Mouse (Mus musculus): Measurements from ENCODE around the gene Tecta. TPM values are rescaled to one million over a fixed set of nuclear protein-coding genes. Genes with fewer than 3 reads are reported as not detected.

The Tecta gene
- total and polyA plus RNA-seq, 3 experiments = 0.11 TPM; not detected in 2

- Histone ChIP-seq H3K27me3 (ENCODE audit: insufficient read depth, low read length) (peaks cover 18% of the 10 kb centered on the region), H3K4me3 (ENCODE audit: low read depth, low read length) (no peak overlapping the region), H3K9me3 (replicated peaks) (peaks cover 3% of the 10 kb centered on the region), H3K4me1 (ENCODE audit: insufficient read depth, low read depth, low read length) (no peaks in the 10 kb centered on the region), H3K36me3 (replicated peaks) (no peaks in the 10 kb centered on the region)
- DNase-seq (ENCODE audit: low spot score) (no peak), ATAC-seq (ENCODE audit: extremely low read depth, insufficient number of reproducible peaks, low FRiP score, poor library complexity, severe bottlenecking) (no peak)
- TF ChIP-seq TAL1 (conservative IDR thresholded peaks at IDR 0.05; ENCODE audit: low read depth, low read length) = no peak
- TF ChIP-seq CTCF (IDR thresholded peaks at IDR 0.05; ENCODE audit: low read depth, low read length) = no peak
- TF ChIP-seq POLR2AphosphoS5 (IDR thresholded peaks at IDR 0.05; ENCODE audit: insufficient replicate concordance, low read depth, low read length) = no peak
- TF ChIP-seq GATA1 (IDR thresholded peaks at IDR 0.05; ENCODE audit: borderline replicate concordance, low read length) = no peak
- TF ChIP-seq GATA2 (IDR thresholded peaks at IDR 0.05; ENCODE audit: borderline replicate concordance, low read depth, low read length) = no peak
These were observed 83.9 kb downstream of the Tecta start for GRCm38 (mm10) chr9:42315816-42316215.

GRCm38 (mm10) chr9:42314959-42315358 lies 84.8 kb downstream of the Tecta start:
- no peaks in the 10 kb centered on the region for H3K9me3 ChIP-seq (replicated peaks)
- ATAC-seq (ENCODE audit: extremely low read depth, insufficient number of reproducible peaks, low FRiP score, poor library complexity, severe bottlenecking) = no peak

GRCm38 (mm10) chr9:42314388-42314787 lies 85.3 kb downstream of the Tecta start:
- peaks cover 19% of the 10 kb centered on the region for H3K27me3 ChIP-seq (ENCODE audit: insufficient read depth, low read length)
- no peak for TF ChIP-seq TAL1 (conservative IDR thresholded peaks at IDR 0.05; ENCODE audit: low read depth, low read length)
- no peak for TF ChIP-seq GATA2 (IDR thresholded peaks at IDR 0.05; ENCODE audit: borderline replicate concordance, low read depth, low read length)
- TF ChIP-seq POLR2AphosphoS5 (IDR thresholded peaks at IDR 0.05; ENCODE audit: insufficient replicate concordance, low read depth, low read length) = no peak
- no peak for TF ChIP-seq GATA1 (IDR thresholded peaks at IDR 0.05; ENCODE audit: borderline replicate concordance, low read length)
- TF ChIP-seq CTCF (IDR thresholded peaks at IDR 0.05; ENCODE audit: low read depth, low read length) = no peak
- no peaks in the 10 kb centered on the region for H3K9me3 ChIP-seq (replicated peaks)
- DNase-seq (ENCODE audit: low spot score) (no peak), ATAC-seq (ENCODE audit: extremely low read depth, insufficient number of reproducible peaks, low FRiP score, poor library complexity, severe bottlenecking) (no peak)
- no peaks in the 10 kb centered on the region for H3K4me1 ChIP-seq (ENCODE audit: insufficient read depth, low read depth, low read length)
- no peaks in the 10 kb centered on the region for H3K36me3 ChIP-seq (replicated peaks)
- no peak overlapping the region for H3K4me3 ChIP-seq (ENCODE audit: low read depth, low read length)

More at GRCm38 (mm10) chr9:42314959-42315358, 84.8 kb downstream of the Tecta start:
- Histone ChIP-seq H3K36me3 (replicated peaks) (no peaks in the 10 kb centered on the region), H3K4me1 (ENCODE audit: insufficient read depth, low read depth, low read length) (no peaks in the 10 kb centered on the region), H3K4me3 (ENCODE audit: low read depth, low read length) (no peak overlapping the region), H3K27me3 (ENCODE audit: insufficient read depth, low read length) (peaks cover 22% of the 10 kb centered on the region)
- TF ChIP-seq GATA1 (IDR thresholded peaks at IDR 0.05; ENCODE audit: borderline replicate concordance, low read length) = no peak
- TF ChIP-seq POLR2AphosphoS5 (IDR thresholded peaks at IDR 0.05; ENCODE audit: insufficient replicate concordance, low read depth, low read length) = no peak
- TF ChIP-seq GATA2 (IDR thresholded peaks at IDR 0.05; ENCODE audit: borderline replicate concordance, low read depth, low read length) = no peak
- no peak for TF ChIP-seq CTCF (IDR thresholded peaks at IDR 0.05; ENCODE audit: low read depth, low read length)
- no peak for TF ChIP-seq TAL1 (conservative IDR thresholded peaks at IDR 0.05; ENCODE audit: low read depth, low read length)
- DNase-seq (ENCODE audit: low spot score) = no peak

DNA sequence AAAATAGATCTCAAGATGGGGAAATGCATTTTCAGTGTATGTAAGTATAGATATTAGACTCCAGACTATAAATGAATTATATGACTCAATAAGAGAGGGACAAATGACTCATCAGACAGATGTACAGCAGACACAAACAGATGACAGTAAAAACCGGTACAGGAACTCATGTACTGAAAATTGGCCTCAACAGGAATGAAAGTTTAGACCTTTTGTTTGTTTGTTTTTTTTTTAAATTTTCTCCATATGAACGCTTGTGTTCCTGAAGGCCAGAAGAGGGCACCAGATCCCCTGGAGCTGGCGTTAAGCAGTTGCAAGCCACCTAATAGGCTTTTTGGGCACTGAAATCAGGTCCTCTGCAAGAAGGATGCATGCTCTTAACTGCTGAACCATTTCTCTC lies 85.9 kb downstream of the Tecta start:
- no peak for ATAC-seq (ENCODE audit: extremely low read depth, insufficient number of reproducible peaks, low FRiP score, poor library complexity, severe bottlenecking)
- no peak for TF ChIP-seq GATA1 (IDR thresholded peaks at IDR 0.05; ENCODE audit: borderline replicate concordance, low read length)
- TF ChIP-seq POLR2AphosphoS5 (IDR thresholded peaks at IDR 0.05; ENCODE audit: insufficient replicate concordance, low read depth, low read length) = no peak
- TF ChIP-seq GATA2 (IDR thresholded peaks at IDR 0.05; ENCODE audit: borderline replicate concordance, low read depth, low read length) = no peak
- no peak for TF ChIP-seq TAL1 (conservative IDR thresholded peaks at IDR 0.05; ENCODE audit: low read depth, low read length)
- TF ChIP-seq CTCF (IDR thresholded peaks at IDR 0.05; ENCODE audit: low read depth, low read length) = no peak
- H3K4me1 ChIP-seq (ENCODE audit: insufficient read depth, low read depth, low read length) = no peaks in the 10 kb centered on the region
- H3K4me3 ChIP-seq (ENCODE audit: low read depth, low read length) = no peak overlapping the region
- no peaks in the 10 kb centered on the region for H3K9me3 ChIP-seq (replicated peaks)
- peaks cover 19% of the 10 kb centered on the region for H3K27me3 ChIP-seq (ENCODE audit: insufficient read depth, low read length)
- no peak for DNase-seq (ENCODE audit: low spot score)
- H3K36me3 ChIP-seq (replicated peaks) = no peaks in the 10 kb centered on the region

GRCm38 (mm10) chr9:42311311-42311710 lies 88.4 kb downstream of the Tecta start:
- no peak for TF ChIP-seq GATA2 (IDR thresholded peaks at IDR 0.05; ENCODE audit: borderline replicate concordance, low read depth, low read length)
- no peak for TF ChIP-seq GATA1 (IDR thresholded peaks at IDR 0.05; ENCODE audit: borderline replicate concordance, low read length)
- no peak for TF ChIP-seq POLR2AphosphoS5 (IDR thresholded peaks at IDR 0.05; ENCODE audit: insufficient replicate concordance, low read depth, low read length)
- no peak for TF ChIP-seq TAL1 (conservative IDR thresholded peaks at IDR 0.05; ENCODE audit: low read depth, low read length)
- no peak for TF ChIP-seq CTCF (IDR thresholded peaks at IDR 0.05; ENCODE audit: low read depth, low read length)
- Histone ChIP-seq H3K27me3 (ENCODE audit: insufficient read depth, low read length) (peaks cover 10% of the 10 kb centered on the region), H3K4me1 (ENCODE audit: insufficient read depth, low read depth, low read length) (no peaks in the 10 kb centered on the region), H3K36me3 (replicated peaks) (no peaks in the 10 kb centered on the region), H3K9me3 (replicated peaks) (no peaks in the 10 kb centered on the region), H3K4me3 (ENCODE audit: low read depth, low read length) (no peak overlapping the region)
- ATAC-seq (ENCODE audit: extremely low read depth, insufficient number of reproducible peaks, low FRiP score, poor library complexity, severe bottlenecking) = no peak
- no peak for DNase-seq (ENCODE audit: low spot score)

- Histone ChIP-seq H3K36me3 (replicated peaks) (no peaks in the 10 kb centered on the region), H3K9me3 (replicated peaks) (no peaks in the 10 kb centered on the region), H3K4me3 (ENCODE audit: low read depth, low read length) (no peak overlapping the region), H3K4me1 (ENCODE audit: insufficient read depth, low read depth, low read length) (no peaks in the 10 kb centered on the region), H3K27me3 (ENCODE audit: insufficient read depth, low read length) (no peaks in the 10 kb centered on the region)
- DNase-seq (ENCODE audit: low spot score) (no peak), ATAC-seq (ENCODE audit: extremely low read depth, insufficient number of reproducible peaks, low FRiP score, poor library complexity, severe bottlenecking) (no peak)
- TF ChIP-seq GATA1 (IDR thresholded peaks at IDR 0.05; ENCODE audit: borderline replicate concordance, low read length) (no peak), TAL1 (conservative IDR thresholded peaks at IDR 0.05; ENCODE audit: low read depth, low read length) (no peak), GATA2 (IDR thresholded peaks at IDR 0.05; ENCODE audit: borderline replicate concordance, low read depth, low read length) (no peak), POLR2AphosphoS5 (IDR thresholded peaks at IDR 0.05; ENCODE audit: insufficient replicate concordance, low read depth, low read length) (no peak), CTCF (IDR thresholded peaks at IDR 0.05; ENCODE audit: low read depth, low read length) (no peak)
These were observed 95.8 kb downstream of the Tecta start for GRCm38 (mm10) chr9:42303894-42304293.

Measured in G1E (cell line).